Mouse (Mus musculus): ENCODE results near the gene Nemp2. TPM values are rescaled to one million over a fixed set of nuclear protein-coding genes. Genes with fewer than 3 reads are reported as not detected.
A peak's percentile ranks its signal among the peaks of the same experiment; 100 is the strongest.
"Not testable (repeated sequence)": the region's sequence is repeated elsewhere in the genome, so short reads cannot be mapped to it uniquely, and the experiment has no call there.

The Nemp2 gene
- polyA plus RNA-seq, 1 experiment from 2014 or later, result 9.8 TPM

DNA sequence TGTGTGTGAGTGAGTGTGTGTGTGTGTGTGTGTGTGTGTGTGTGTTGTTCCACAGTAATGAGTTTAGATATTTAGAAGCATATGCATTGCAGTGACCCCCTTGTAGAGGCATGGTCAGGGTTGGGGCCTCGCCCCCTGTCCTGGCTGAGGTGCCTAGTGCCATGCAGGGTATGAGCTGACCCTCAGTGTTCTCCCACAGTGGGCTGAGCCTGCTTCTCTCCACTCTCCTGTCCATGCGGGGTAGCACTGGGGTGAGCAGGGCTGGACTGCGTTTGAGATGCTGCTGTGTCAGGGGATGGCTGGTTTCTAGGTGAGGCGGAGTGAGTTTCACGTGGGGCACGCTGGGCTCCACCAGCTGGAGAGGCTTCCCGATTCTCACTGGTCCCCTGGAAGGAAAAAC lies 27.7 kb downstream of the Nemp2 start:
- no peaks in the 10 kb centered on the region for H3K27me3 ChIP-seq
- H3K4me1 ChIP-seq, result 0 out of 2 replicates have a peak, but pooled peaks cover 7% of the 10 kb centered on the region
- ATAC-seq (ENCODE audit: borderline replicate concordance, extremely low read depth, low FRiP score, low TSS enrichment), result no peak
- no peaks in the 10 kb centered on the region for H3K36me3 ChIP-seq
- H3K4me2 ChIP-seq, result no peak overlapping the region
- WGBS, result 80% methylated on average over 7 of the region's 7 CpGs
- H3K9me3 ChIP-seq, result no peaks in the 10 kb centered on the region
- H3K27ac ChIP-seq, result no peak overlapping the region
- no peak overlapping the region for H3K4me3 ChIP-seq
- H3K9ac ChIP-seq, result no peak overlapping the region

DNA sequence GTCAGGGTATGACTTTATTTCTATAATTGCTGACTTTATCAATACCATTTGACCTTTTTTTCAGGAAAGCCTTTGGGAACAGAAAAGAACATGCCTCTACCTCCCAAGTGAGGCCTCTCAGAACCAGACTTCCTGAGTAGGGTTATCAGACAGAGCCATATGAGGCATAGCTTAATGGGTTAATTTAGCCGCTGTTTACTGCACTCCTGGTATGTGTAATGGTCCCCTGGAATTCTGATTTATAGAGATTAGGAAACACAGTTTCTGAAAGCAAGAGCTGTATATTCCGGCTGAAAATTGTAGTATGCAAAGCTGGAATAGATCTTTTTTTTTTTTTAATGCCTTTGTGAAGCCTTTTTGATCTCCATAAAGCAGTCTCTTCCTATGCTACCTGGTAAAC lies 29.8 kb downstream of the Nemp2 start:
- Histone ChIP-seq H3K4me2 (no peak overlapping the region), H3K27me3 (no peaks in the 10 kb centered on the region), H3K36me3 (no peaks in the 10 kb centered on the region), H3K4me3 (no peak overlapping the region), H3K4me1 (0 out of 2 replicates have a peak, but pooled peaks cover 5% of the 10 kb centered on the region), H3K9me3 (no peaks in the 10 kb centered on the region), H3K9ac (no peak overlapping the region), H3K27ac (no peak overlapping the region)
- WGBS, result 47% methylated on average over 2 of the region's 2 CpGs
- no peak for ATAC-seq (ENCODE audit: borderline replicate concordance, extremely low read depth, low FRiP score, low TSS enrichment)

DNA sequence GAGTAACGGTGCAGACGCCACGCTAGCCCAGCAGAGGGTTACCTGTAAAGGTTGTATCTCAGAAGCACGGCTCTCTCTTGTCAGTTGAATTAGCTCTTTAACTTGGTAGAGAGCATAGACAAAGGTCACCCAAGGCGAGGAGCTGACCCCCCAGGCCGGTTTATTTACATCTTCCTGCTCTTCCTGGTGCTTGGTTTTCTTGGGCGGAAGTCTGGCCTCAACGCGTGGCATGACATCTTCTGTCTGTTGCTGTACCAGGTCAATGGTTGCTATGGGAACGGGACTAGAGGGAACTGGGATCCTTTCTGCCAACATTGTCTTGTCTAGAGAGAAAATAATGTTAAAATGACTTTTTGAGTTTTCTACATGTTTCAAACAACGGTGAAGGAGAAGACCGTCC lies 30.3 kb downstream of the Nemp2 start:
- ATAC-seq (ENCODE audit: borderline replicate concordance, extremely low read depth, low FRiP score, low TSS enrichment), result no peak
- 0 out of 2 replicates have a peak, but pooled peaks cover 5% of the 10 kb centered on the region for H3K4me1 ChIP-seq
- H3K9ac ChIP-seq, result no peak overlapping the region
- no peak overlapping the region for H3K4me3 ChIP-seq
- no peak overlapping the region for H3K27ac ChIP-seq
- H3K9me3 ChIP-seq, result no peaks in the 10 kb centered on the region
- 53% methylated on average over 12 of the region's 12 CpGs for WGBS
- no peaks in the 10 kb centered on the region for H3K36me3 ChIP-seq
- no peak overlapping the region for H3K4me2 ChIP-seq
- H3K27me3 ChIP-seq, result no peaks in the 10 kb centered on the region

DNA sequence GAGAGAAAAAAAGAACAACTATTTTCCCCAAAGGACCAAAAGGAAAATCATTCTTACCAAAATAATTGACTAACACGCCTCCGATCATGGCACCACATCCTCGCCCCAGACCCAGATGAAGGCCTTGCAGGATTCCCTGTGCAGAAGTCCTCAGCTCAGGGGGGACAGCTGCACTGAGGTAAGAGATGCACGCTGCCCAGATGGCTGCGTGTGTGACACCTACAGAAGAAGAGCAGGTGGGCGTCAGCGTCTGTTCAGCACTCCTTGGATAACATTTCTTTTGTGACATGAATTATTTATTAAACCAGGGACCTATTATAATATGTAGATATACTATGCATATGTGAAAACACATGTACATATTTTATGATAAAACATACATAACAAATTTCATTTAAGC lies 32.7 kb downstream of the Nemp2 start:
- Histone ChIP-seq H3K4me1 (0 out of 2 replicates have a peak, but pooled peaks cover 5% of the 10 kb centered on the region), H3K4me3 (no peak overlapping the region), H3K27me3 (no peaks in the 10 kb centered on the region), H3K4me2 (no peak overlapping the region), H3K9me3 (no peaks in the 10 kb centered on the region), H3K36me3 (no peaks in the 10 kb centered on the region), H3K27ac (no peak overlapping the region), H3K9ac (no peak overlapping the region)
- WGBS, result 93% methylated on average over 7 of the region's 7 CpGs
- ATAC-seq (ENCODE audit: borderline replicate concordance, extremely low read depth, low FRiP score, low TSS enrichment), result no peak

DNA sequence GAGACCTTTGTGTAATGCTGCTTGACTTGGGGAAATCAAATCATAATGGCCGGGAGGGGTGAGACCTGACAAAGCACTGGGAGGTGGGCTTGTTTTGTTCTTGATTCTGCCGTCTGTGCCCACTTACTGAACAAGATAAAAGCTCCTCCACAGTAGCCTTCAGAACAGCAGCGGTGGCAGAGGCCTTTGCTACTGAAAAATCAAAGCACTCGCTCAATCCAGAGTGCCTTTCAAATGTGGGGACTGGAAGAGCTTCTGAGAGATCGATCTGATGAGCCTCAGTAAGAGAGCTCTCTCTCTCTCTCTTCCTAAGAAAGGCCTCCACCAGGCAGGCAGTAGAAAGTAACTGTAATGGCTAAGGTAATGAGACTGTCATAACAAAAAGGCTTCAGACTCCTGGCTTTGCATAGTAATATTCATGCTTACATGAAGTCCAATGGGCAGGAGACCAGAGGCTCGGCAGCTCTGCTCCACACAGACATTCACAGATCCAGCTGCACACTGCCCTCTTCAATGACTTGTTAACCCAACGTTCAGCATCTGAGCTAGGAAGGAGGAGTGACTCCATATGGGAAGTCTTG lies 38.3 kb downstream of the Nemp2 start:
- WGBS, result 47% methylated on average over 7 of the region's 7 CpGs

DNA sequence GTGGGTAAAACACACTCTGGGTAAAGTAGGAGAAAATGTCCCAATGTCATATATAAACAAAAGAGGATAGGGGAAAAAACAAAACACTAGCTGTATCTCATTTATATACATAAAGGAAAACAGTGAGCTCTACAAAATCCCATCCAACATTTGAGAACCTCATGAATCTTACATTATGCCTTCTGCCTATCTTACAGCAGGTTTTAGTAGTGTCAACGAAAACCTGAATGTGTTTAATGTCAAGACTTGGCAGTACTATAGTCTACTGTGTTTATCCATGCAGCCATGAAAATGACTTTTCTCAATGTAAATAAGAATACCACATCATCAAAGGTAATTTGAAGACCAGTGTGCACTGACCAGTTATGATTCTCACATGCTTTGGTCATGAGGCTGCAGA lies 39.4 kb downstream of the Nemp2 start:
- no peak overlapping the region for H3K4me2 ChIP-seq
- H3K36me3 ChIP-seq, result no peaks in the 10 kb centered on the region
- WGBS, result 73% methylated on average over 1 of the region's 1 CpGs
- H3K4me1 ChIP-seq, result no peaks in the 10 kb centered on the region
- H3K9me3 ChIP-seq, result no peaks in the 10 kb centered on the region
- ATAC-seq (ENCODE audit: borderline replicate concordance, extremely low read depth, low FRiP score, low TSS enrichment), result no peak
- no peak overlapping the region for H3K4me3 ChIP-seq
- no peak overlapping the region for H3K9ac ChIP-seq
- H3K27ac ChIP-seq, result no peak overlapping the region
- H3K27me3 ChIP-seq, result no peaks in the 10 kb centered on the region

More for the DNA sequence above, 38.3 kb downstream of the Nemp2 start:
- Histone ChIP-seq H3K9ac (no peak overlapping the region), H3K4me3 (no peak overlapping the region), H3K36me3 (no peaks in the 10 kb centered on the region), H3K27ac (no peak overlapping the region), H3K9me3 (no peaks in the 10 kb centered on the region), H3K4me2 (no peak overlapping the region), H3K27me3 (no peaks in the 10 kb centered on the region), H3K4me1 (no peaks in the 10 kb centered on the region)
- no peak for ATAC-seq (ENCODE audit: borderline replicate concordance, extremely low read depth, low FRiP score, low TSS enrichment)

DNA sequence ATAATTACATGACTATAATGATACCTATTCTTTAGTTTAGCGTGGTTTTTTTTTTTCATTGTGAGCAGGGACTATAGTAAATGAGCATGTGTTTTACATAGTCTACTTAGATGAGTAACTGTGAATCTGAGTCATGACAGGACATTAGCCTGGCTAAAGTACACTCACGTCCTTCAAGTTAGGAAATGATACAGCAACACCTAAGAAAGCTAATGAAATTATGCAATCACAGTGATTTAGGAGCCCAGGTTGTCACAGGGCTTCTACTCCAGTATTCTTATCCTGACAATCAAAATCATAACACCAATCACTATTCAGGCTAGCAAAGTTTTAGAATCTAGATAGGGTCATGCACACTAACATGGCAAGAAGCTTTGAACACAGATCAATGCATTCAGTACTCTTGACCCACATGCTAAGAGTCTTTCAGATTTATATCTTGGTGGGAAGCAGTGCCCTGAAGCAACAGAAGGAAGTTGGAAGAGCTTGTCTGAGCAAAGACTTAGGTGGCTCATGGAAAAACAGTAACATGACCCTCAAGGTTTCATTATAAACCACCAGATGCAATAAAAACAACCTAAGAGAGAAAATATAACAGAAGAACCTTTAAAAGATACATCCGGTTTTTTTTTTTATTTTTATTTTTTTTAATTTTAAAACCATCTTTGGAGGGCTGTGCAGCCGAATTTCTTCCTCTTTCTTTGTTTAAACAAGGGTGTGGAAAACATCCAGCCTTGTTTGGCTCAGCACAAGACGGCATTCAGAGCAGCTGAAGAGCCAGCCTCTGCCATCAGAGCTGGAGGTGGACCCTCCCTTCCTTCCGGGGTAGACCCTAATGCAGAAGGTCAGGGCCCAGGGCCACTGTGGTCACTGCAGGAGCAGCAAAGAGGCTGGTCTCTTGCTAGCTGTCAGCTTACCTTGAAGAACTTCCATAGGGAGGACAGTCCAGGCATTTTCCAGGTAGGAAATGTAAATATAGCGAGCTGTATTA lies 45.4 kb downstream of the Nemp2 start:
- Histone ChIP-seq H3K9ac (no peak overlapping the region), H3K36me3 (no peaks in the 10 kb centered on the region), H3K4me1 (peaks cover 16% of the 10 kb centered on the region), H3K4me2 (no peak overlapping the region), H3K27ac (peak overlapping the region; percentile 78), H3K4me3 (no peak overlapping the region), H3K27me3 (no peaks in the 10 kb centered on the region), H3K9me3 (no peaks in the 10 kb centered on the region)
- WGBS, result 38% methylated on average over 7 of the region's 7 CpGs
- peak; percentile 73 for ATAC-seq (ENCODE audit: borderline replicate concordance, extremely low read depth, low FRiP score, low TSS enrichment)

DNA sequence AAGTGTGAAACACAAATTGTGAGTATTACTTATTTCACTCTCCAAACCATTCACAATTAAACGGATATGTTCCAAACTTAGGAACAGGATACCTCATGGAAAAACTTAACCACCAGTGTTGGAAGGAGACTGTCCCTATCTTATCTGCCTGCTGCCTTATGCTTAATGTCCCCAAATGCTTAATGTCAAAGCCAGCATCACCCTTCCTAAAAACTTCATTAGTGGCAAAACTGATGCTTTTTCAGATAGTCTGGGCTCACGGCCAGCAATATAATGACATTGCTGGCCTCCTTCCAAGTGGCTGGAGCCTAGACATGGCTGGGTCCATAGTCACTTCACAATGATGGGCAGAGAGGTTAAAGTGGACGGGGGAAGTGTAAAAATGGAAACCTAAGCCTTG lies 46.1 kb downstream of the Nemp2 start:
- no peaks in the 10 kb centered on the region for H3K27me3 ChIP-seq
- H3K9me3 ChIP-seq, result no peaks in the 10 kb centered on the region
- peak overlapping the region; percentile 78 for H3K27ac ChIP-seq
- no peak overlapping the region for H3K4me2 ChIP-seq
- no peak overlapping the region for H3K9ac ChIP-seq
- peak; percentile 84 for ATAC-seq (ENCODE audit: borderline replicate concordance, extremely low read depth, low FRiP score, low TSS enrichment)
- no peak overlapping the region for H3K4me3 ChIP-seq
- 19% methylated on average over 3 of the region's 3 CpGs for WGBS
- no peaks in the 10 kb centered on the region for H3K36me3 ChIP-seq
- H3K4me1 ChIP-seq, result peaks cover 16% of the 10 kb centered on the region

DNA sequence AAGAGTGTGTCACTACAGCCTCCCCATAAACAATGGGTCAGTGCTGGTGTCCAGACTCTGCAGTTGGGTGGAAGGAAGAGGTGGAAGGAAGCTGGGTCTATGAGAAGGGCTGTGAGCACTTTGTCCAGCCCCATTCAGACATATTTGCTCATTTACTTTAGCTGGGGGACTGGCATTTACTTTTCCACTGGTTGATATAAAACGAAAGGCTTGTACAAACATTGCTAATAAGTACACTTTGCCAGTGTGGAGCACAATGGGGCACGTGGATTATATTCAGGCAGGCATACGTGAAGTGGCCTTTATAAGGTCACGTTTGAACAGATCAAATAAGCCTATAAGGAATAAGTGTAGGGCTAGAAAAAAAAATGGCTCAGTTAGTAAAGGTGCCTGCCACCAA lies 53.0 kb downstream of the Nemp2 start:
- no peak overlapping the region for H3K9ac ChIP-seq
- peak overlapping the region; percentile 41 for H3K27ac ChIP-seq
- H3K4me1 ChIP-seq, result peaks cover 16% of the 10 kb centered on the region
- H3K9me3 ChIP-seq, result no peaks in the 10 kb centered on the region
- peak; percentile 81 for ATAC-seq (ENCODE audit: borderline replicate concordance, extremely low read depth, low FRiP score, low TSS enrichment)
- no peaks in the 10 kb centered on the region for H3K36me3 ChIP-seq
- WGBS, result 57% methylated on average over 4 of the region's 4 CpGs
- no peak overlapping the region for H3K4me3 ChIP-seq
- 0 out of 2 replicates have a peak overlapping the region, but pooled peaks have one; percentile 2 for H3K4me2 ChIP-seq
- H3K27me3 ChIP-seq, result no peaks in the 10 kb centered on the region

DNA sequence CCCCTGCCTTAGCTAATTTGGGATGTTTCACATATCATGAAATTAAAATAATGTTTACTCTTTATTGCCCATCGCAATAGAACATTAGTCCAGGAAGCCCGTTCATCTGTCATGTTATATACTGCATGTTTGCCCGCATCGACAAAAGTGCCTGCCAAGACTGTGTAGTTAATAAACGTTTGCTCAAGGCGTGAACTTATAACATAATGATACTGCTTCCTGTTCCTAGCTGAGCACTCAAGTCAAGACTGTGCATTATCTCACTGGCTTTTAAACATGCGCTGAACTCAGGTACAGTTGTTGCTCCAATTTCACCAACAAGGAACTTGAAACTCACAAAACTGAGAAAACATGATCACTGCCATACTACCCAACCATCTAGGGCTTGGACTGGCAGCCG lies 57.1 kb downstream of the Nemp2 start:
- H3K9me3 ChIP-seq, result no peaks in the 10 kb centered on the region
- ATAC-seq (ENCODE audit: borderline replicate concordance, extremely low read depth, low FRiP score, low TSS enrichment), result no peak
- WGBS, result 51% methylated on average over 8 of the region's 8 CpGs
- no peaks in the 10 kb centered on the region for H3K27me3 ChIP-seq
- no peak overlapping the region for H3K4me2 ChIP-seq
- H3K27ac ChIP-seq, result no peak overlapping the region; the same call in 1 of the 2 replicates
- no peaks in the 10 kb centered on the region for H3K36me3 ChIP-seq
- no peak overlapping the region for H3K9ac ChIP-seq
- H3K4me3 ChIP-seq, result no peak overlapping the region
- peaks cover 15% of the 10 kb centered on the region for H3K4me1 ChIP-seq

DNA sequence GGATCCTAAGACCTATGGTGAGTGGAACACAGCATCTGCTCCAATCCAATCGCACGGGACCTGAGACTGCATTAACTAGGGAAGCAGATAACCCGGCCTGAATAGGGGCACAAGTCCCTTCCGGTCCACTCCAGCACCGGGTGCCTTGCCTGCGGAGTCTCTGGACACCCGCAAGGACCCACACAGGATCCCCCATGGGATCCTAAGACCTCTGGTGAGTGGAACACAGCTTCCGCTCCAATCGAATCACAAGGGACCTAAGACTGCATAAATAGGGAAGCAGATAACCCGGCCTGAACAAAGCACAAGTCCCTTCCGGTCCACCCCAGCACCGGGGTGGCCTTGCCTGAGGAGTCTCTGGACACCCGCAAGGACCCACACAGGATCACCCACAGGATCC lies 64.0 kb downstream of the Nemp2 start:
- H3K9ac ChIP-seq; H3K27me3 ChIP-seq; H3K4me1 ChIP-seq; H3K4me3 ChIP-seq; H3K27ac ChIP-seq; H3K36me3 ChIP-seq; ATAC-seq (ENCODE audit: borderline replicate concordance, extremely low read depth, low FRiP score, low TSS enrichment); H3K4me2 ChIP-seq; H3K9me3 ChIP-seq: not testable (repeated sequence)
- 93% methylated on average over 13 of the region's 13 CpGs for whole genome bisulfite sequencing

All from lung, embryonic 15.5 days (tissue).